Mouse (Mus musculus) kidney, adult 11 months (tissue): ENCODE measurements around the gene Mrpl24.
"Not testable (repeated sequence)": the region's sequence is repeated elsewhere in the genome, so short reads cannot be mapped to it uniquely, and the experiment has no call there.

Experiments
- DNase-seq: peaks from one replicate; pipeline ENCODE4 v3.0.0; 2022

Mrpl24 gene

DNA sequence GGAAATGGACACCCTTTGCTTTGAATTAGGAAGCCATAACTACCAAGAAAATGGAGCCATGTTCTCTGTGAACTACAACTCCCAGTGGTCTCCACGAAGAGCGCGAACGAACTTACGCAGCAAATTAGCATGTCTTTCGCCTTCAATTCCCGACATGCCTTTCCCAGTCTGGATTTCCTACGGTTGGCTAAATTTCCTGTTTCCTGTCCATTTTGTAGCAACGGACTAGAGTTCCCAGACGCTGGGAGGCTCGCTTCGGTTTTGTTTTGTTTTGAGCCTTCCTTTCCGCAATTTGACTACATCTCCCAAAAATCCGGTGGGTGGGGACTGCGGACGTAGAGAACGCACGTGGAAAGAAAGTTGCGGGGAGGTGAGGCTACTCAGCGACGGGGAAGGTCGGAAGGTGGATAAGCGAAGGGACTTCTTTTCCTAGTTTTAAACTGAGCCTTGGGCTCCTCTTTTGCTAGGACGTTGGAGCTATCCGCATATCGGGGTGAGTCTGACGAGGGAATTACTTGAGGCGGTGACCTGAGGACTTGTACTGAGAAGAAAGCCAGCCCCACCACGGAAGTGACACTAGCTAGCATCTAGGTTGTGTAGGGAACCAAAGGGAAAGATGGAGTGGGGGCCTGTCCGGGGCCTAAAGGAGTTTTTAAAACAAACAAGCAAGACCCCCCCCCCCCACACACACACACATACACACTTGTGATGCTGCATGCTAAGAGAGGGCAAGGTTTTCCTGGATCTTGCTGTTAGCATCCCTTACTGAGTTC lies at the start of gene Mrpl24:
Mrpl24 (plus strand) TSS at position 171 of the 773 bp plus-strand sequence.
- DNase-seq: peak; percentile 91

DNA sequence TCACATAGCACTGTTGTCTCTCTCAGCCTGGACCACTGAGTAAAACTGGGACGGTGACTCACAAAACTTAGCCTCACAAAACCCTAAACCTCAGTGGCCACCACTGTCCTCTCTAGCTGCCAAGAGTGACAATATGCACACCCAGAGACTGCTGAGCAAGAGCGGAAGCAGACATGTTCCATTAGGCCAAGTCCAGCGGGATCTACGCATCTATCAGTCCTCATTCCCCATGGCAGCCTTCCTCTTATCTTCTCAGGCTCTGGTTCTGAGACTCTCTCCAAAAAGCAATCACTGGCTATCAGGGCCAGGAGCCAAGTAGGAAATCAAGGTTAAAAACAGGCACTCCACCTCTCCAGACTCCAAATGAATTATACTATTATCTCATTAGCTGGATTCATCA lies 41.6 kb upstream of the Mrpl24 start:
- no peak for DNase-seq

DNA sequence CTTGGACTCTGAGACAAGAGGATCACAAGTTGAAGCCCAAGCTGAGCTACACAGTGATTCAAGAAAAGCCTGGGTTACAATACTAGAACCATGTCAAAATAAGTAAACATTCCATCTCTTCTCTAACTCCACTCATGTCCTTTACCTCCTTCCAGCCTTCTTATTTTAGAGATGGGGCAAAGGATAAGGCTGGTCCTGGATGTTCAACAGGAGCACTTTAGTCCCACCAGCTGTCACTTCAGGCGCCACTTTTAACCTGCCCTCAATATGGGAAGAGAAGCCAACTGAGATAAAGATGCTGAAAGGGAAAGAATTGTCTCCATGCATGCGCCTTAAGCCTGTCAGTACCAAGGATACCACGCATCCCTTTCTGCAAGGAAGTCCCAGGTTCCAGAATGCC lies 35.0 kb upstream of the Mrpl24 start:
- no peak for DNase-seq

DNA sequence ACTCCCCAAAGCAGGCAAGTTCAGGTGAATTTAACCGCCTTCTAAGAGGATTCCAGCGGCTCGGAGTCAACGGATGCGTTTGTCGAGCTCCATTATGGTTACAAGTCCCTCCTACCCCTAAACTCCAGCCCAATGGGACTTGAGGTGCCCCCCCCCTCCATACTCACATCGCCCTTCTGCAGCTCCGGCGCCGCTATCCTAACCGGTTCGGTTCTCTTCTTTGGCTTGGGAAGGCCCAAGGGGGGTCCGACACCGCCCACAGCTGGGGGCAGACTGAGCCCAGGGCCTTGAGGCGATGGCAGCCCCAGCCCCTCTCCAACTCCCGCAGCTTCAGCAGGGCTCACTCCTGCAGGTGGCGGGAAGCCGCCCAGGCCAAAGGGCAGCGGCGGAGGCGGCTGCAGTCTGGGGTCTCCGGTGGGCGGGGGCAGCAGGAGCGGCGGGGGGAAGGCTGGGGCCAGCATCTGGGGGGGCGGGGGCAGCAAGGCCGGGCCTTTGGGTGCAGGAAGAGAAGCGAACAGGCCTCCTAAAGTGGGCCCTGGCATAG lies 34.5 kb upstream of the Mrpl24 start:
- peak; percentile 46 for DNase-seq

DNA sequence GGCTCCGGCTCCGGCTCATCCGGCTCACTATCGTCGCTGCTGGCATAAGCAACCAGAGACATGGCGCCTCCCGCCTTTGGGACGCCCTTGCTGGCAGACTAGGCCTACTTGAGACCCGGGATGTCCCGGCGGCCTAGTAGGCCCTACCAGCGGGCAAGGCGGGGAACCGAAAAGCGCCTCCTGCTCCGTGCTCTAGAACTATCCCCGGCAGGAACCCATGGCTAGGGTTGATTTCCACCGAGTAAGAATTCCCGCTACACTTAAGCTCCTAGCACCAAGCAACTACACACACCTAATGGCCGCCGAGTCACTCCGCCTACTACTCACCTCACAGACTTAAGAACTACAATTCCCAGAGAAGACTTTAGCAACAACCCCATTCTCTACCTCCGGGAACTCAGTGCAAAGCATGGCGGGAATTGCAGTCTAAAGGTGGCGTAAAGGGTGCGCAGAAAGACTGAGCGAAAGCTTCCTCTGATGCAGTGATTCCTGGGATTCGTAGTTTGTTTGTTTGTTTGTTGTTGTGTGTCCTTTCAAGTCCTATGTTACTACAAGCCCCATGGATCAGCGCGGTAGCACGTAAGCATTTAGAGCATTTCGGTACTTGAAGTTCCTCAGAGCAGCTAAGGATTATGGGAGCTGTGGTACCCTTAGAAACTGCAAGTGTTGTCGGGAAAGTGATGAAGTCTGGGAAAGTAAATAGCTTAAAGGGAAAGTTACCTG lies 33.9 kb upstream of the Mrpl24 start, which contains the start of gene Prcc:
Prcc (minus strand) TSS at position 328 of the 723 bp plus-strand sequence.
- DNase-seq: peak; percentile 99

DNA sequence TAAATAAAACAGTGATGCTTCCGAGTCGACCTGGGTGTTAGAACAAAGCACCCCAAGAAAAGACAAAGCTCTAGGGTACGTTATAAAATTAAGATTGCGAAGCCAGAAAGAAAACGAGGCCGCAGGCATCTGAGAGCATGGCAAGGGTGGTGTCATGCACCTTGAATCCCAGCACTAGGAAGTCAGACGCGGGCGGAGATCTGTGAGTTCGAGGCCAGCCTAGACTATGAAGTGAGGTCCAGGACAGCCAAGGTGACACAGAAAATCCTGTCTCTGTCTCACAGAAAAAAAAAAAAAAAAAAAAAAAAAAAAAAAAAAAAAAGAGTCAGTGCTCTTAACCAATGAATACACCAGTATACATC lies 33.3 kb upstream of the Mrpl24 start:
- no peak for DNase-seq

DNA sequence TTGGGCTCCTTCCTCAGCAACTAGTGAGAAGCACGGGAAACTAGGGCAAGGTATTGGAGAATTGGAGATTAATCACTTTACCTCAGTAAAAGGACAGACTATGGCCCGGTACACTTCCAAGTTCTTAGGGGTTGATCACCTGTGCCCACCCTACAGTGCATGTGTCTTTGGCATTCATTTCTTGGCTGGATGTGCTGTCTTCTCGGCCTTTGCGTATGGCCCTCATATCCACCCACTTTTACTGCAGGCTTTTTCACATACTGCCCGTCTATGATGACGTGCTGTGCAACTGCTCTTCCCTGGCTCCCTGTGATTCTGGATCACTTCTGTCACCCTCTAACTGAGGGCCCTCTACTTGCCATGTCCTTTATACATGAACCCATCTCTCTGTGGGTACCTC lies 32.9 kb upstream of the Mrpl24 start:
- peak; percentile 33 for DNase-seq

DNA sequence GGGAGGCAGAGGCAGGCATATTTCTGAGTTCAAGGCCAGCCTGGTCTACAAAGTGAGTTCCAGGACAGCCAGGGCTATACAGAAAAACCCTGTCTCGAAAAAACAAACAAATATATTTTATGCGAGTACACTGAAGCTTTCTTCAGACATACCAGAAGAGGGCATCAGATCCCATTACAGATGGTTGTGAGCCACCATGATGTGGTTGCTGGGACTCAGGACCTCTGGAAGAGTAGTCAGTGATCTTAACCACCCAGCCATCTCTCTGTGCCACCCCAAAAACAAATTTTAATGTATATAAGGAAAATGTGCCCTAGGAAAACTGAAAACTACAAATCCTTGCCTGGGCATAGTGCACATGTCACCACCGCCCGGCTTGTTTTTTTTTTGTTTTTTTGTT lies 31.9 kb upstream of the Mrpl24 start:
- DNase-seq: not testable (repeated sequence)

DNA sequence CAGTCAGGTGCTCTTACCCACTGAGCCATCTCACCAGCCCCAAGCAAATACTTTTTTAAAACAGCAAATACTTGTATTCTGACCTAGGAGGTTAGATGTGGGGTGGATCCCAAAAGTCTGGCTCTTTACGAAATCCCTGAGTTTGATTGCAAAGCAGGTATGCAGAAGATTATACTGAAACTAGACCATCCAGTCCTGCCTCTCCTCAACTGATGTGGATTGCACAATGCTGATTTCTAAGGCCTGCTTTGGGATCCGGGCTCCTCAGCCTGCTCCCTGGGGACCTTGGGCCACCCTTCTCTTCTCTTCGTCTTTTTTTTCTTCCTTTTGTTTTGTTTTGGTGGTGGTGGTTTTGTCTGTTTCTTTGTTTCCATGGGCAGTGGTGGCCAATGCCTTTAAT lies 27.8 kb upstream of the Mrpl24 start:
- DNase-seq: no peak

DNA sequence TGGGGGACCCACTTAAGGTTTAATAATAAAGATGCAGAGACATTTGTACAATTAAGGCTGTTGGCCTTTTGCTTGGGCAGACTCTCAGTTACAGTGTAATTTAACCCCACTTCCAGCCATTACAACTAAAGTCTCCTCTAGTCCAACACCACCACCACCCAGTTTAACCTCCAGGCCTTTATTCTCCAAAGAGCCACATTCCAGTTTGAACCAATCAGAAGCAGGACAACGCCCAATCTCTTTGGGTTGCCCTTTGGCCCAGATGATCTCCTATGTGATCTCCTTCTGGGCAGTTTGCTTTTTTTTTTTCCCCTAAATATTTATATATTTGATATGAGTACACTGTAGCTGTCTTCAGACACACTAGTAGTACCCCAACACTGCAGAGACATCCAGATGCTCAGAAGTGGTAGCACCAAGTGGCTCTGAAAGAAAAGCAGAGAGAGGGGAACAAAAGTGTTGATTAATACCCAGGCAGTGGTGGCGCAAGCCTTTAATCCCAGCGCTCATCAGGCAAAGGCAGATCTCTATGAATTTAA lies 25.9 kb upstream of the Mrpl24 start:
- DNase-seq: no peak

DNA sequence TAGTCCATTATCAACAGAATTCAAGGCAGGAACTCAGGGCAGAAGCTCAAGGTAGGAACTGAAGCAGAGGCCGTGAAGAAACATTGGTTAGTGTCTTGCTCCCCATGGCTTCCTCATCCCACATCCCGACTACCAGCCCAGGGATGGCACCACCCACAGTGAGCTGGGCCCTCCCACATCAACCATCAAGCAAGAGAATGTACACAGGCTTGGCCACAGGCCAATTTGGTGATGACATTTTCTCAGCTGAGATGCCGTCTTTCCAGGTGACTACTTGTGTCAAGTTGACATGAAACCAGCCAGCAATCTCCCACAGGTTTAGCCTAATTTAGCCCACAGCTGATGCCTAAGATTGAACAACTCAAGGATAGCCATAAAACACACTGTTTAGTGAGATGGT lies 20.0 kb upstream of the Mrpl24 start:
- DNase-seq: no peak

DNA sequence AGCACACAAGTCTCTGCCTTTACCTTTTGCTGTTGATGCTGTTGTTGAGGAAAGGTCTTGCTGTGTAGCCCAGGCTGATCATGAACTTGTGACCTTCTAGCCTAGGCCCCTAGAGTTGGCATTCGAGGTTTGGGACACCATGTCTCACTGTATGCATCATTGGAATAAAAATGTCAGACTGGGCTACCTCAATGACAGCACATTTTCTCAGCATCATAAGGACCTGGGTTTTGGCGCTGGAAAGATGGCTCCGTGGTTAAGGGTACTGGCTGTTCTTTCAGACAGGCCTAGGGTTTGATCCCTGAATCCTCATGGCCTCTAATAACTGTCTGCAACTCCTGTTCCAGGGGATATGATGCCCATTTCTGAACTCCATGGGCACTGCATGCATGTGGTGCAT lies 19.5 kb upstream of the Mrpl24 start:
- DNase-seq: no peak

DNA sequence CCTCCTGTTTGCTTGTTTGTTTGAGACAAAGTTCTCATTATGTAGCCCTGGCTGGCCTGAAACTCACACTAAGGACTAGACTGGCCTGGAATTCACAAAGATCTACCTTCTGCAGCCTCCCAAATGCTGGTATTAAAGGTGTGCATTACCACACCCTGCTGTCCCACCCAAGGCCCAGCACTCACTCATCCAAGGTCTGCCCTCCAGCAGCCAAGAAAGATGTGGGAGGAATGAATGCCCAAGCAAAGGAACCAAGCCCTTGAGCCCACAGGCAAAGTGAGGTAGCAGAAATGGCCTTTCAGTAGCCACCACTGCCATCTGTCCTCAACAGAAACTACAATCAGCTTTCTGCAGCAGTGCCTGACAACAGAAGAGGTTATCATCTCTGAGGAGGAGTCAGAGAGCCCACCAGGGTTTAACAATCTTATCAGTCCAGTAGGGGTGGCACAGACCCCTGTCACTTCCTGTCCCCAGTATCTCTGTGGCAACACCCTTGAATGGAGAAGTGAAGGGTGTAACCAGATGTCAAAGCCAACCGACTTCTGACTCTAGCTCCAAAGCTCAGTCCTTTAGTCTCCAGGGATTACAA lies 18.2 kb upstream of the Mrpl24 start:
- DNase-seq: no peak

DNA sequence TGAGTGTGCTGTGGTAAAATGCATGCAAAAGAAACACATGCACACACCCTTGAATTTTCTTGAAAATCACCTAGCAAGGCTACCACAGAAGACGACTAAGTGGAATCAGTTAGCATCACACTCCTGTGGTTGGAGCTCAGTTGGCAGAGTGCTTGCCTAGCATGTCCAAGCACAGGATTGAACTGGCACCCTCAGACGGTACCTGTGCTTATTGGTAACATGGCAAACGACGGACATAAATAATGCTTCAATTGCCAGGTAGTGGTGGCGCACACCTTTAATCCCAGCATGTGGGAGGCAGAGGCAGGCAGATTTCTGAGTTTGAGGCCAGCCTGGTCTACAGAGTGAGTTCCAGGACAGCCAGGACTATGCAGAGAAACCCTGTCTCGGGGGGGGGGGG lies 17.3 kb upstream of the Mrpl24 start:
- DNase-seq: not testable (repeated sequence)

DNA sequence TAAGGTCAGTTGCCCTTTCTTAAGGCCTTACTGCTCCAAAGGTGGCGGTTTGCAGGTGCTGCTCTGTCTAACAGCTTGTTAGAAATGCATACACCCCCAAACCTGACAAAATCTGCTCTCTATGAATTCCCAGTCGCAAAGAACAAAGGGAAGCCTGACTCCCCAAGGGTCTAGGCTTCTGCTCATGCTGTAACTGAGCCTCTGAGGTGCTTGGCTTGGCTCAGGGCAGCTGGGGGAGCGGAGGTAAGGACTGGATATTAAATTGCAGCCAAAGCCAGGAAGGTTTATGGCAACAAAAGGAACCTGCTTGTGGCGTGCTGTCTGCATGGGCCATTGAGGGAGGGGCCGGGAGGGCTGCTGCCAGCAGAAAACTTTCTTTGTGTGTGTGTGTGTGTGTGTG lies 15.5 kb upstream of the Mrpl24 start:
- DNase-seq: no peak

DNA sequence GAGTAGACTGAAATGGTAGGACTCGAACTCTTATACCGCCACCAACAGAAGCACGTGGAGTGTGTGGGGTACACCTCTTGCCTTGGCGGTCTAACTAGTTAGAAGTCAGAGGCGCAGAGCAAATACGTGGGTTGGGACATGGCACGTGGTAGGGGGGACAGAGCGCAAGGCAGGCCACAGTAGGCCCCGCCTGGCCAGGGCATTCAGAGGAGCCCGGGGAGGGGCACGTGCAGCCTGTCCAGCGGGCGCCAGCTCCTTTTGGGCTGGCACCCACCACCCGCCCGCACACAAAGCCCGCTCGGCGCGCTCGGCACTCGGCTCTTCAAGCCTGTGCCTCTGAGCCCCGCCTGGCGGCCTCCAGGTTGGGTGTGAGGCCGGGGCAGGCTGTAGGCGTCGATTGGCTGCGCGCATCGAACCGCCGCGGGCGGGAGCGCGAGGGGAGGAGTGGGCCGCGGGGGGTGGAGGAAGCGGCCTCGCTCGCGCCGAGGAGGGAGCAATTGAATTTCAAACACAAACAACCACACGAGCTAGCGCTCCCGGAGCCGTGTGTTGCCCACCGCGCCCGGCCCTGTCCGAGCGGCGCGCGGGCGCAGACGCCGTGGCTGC lies 13.3 kb upstream of the Mrpl24 start, which contains the start of gene Hdgf:
Hdgf (plus strand) TSS at position 442 of the 606 bp plus-strand sequence.
- peak; percentile 97 for DNase-seq

DNA sequence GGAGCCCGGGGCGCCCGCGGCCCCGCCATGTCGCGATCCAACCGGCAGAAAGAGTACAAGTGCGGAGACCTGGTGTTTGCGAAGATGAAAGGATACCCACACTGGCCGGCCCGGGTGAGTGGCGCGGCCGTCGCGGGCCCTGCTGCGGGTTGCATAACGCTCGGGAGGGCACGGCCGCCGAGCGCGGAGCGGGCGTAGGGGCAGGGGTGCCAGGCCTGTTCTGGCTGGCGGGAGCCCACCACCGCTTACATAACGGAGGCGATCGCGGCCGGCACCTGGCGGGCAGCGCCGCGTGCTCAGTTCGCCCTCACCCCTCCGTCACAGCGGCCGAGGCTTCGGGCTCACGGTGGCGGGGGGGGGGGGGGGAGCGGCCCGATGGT lies 12.7 kb upstream of the Mrpl24 start:
- peak; percentile 68 for DNase-seq

DNA sequence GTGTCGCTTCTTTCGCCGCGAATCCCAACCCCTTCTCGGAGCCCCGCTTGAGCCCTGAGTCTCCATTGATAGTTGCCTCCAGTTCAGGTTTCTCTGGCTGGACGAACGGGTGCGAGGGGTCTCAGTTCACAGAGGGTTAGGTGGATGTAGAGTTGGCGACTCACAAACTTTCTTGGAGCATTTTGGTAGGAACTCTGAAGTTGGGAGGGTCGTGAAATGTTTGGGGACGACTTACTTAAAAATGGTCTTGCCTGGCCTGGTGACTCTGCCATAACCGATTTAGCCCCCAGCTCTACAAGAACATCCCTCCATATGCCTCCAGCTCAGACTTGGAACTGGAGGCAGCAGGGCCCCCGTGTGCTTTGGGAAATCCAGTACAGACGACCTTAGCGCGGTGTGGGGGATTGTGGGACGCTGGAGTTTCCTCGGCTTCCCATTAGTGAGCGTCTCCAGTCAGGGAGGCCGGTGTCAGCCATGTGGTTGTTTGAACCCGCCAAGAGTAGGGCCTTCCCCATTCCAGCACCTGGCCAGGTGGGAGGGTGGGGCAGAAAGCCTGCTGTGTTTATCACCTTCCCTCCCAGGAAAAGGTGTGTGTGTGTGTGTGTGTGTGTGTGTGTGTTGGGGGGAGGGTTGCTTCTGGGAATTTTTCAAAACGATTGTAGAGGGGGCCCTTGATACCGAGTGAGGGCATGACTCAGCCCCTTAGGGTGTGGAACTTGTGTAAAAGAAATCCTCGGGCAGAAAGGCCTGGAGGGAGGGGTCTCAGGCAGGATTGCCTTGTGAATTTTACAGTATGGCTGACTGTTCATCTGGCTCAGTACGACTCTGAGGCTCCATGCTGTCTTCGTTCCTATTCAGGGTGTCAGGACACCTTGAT lies 12.1 kb upstream of the Mrpl24 start:
- peak; percentile 51 for DNase-seq

DNA sequence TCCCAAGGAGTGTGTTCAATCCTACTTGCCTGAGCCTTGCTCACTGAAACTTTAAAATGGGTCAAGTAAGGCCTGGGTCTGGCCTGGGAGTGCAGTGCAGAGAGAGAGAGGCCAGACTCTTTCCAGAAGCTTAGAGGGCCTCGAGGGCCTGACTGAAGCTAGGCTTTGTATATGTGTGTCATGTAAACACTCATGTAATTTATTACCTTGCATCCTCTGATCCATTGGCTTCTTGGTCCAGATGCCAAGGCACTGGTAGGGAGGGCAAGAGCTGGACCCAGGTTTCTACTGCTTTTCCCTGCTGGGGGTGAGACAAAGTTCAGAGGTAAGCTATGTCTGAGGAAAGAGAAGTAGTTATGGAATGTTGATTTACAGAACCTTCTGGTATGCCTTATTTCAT lies 11.4 kb upstream of the Mrpl24 start:
- peak; percentile 61 for DNase-seq

DNA sequence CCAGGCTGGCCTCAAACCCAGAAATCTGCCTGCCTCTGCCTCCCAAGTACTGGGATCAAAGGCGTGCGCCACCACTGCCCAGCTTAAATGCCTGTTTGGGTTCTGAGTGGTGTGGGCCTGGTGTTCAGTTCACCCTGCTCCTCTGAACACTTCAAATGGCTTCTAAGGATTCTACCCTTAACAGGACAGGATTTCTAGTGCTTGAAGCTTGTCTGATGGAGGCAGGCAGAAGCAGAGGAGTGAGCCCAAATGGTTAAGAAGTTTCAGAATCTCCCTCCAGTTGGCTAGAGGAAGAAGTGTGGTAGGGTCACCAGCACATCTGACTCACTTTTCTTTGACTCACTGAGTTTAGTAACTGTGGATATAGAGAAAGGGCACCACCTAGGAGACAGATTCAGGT lies 9.9 kb upstream of the Mrpl24 start:
- peak; percentile 6 for DNase-seq

DNA sequence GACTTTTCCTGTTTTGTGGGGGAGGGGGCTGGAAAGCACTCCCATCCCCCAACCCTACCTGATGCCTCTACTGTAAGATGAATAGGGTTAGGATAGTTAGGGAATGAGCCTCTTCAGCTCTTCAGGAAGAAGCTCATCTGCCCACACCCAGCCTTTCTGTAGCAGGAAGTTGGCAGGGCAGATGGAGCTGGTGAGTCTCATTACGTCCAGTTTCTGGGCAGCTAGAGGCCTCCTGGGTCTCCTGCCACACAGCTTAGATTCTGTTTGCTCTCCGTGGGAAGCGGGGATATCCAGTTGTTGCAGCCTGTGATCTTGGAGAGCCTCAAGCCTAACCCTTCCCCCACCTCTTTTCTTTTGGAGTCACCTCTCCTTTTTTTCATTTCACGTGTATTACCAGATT lies 9.4 kb upstream of the Mrpl24 start:
- peak; percentile 24 for DNase-seq

DNA sequence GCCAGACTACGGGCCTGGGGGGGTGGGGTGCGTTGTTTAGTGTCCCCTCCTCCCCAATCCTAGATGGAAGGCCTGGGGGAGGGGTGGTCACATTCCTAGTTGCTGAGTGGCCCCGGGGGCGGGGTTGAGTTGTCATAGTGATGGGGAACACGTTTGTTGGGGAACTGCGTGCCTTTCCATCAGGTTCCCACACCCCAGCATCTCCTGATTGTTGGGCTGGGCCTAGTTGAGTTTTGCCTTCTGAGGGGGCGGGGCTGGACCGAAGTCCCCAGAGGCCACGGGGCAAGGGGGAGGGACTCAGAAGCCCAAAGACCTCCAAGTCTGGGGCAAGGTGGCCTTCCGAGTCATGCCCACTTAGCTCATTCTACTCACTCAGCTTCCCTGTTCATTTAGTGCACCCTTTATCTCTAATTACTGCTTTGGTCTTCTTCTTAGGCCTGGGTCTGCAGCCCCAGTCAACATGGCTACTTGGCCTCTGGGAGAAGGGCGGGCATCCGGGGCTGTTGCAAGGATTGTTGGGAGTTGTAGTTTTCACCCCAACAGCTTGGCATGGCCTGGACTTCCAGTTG lies 8.6 kb upstream of the Mrpl24 start:
- DNase-seq: peak; percentile 94
